Mouse (Mus musculus): ENCODE data around the gene Spata32. TPM values are rescaled to one million over a fixed set of nuclear protein-coding genes. Genes with fewer than 3 reads are reported as not detected.
A peak's percentile ranks its signal among the peaks of the same experiment; 100 is the strongest.

The Spata32 gene
- total and polyA plus RNA-seq, 3 experiments = not detected

DNA sequence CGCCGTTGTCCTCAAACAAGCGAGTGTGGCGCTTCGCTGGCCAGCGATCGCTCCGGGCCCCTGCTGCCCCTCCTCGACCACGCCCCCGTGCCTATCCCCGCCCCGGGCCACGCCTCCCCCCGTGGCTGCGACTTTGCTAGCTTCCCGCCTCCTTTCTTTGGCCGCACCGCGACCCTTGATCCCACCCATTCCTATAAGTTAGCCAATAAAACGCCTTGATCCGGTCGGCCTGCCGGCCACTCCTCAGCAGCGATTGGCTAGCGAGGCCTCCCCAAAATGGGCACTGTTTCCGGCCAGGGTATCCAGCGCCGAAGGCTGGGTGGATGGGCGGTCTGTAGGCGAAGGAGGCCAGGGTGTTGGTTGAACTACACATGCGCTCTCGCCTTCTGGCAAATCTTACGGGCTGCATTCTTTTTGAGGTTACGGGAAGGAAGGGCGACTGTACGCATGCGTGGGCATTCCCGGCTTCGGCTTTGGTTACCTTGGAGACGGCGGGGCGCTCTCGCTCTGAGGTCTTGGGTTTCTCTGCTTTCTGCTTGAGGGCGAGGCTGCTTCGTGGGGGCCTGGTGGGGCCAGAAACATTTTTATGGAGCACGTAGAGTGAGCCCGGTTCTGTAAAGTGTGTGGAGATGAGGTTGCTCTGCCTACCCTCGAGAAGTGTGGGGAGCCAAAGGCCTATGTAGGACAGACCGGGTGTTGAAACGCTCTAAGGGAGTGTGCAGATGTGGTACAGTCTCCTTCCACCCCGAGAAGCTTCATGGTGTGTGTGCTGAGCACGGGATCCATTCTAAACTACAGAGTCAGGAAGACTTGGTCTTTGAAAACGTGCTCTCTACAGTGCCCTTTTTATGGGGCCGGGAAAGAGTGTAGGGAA is 49.4 kb upstream of the Spata32 start, which contains the start of gene Map3k14:
Map3k14 (minus strand) TSS at position 127 of the 874 bp plus-strand sequence.
- no peaks in the 10 kb centered on the region for H3K36me3 ChIP-seq (replicated peaks in 1 of 2; ENCODE audit: control insufficient read depth in 1 of 2, insufficient read depth in 1 of 2, low read length in 1 of 2)
- no peak for TF ChIP-seq SMC3 (IDR thresholded peaks at IDR 0.05; ENCODE audit: low read depth, low read length)
- peak; percentile 70; the same call in 1 of the 2 replicates for TF ChIP-seq TBP (conservative IDR thresholded peaks at IDR 0.05; ENCODE audit: low read depth, low read length)
- no peak for TF ChIP-seq MYC (IDR thresholded peaks at IDR 0.05; ENCODE audit: low read depth, low read length)
- no peak for TF ChIP-seq MAFK (IDR thresholded peaks at IDR 0.05; ENCODE audit: insufficient replicate concordance, low read length)
- peak; percentile 91; the same call in 1 of the 2 replicates for TF ChIP-seq E2F4 (IDR thresholded peaks at IDR 0.05; ENCODE audit: insufficient replicate concordance, low read depth, low read length)
- no peak for TF ChIP-seq ZNF384 (IDR thresholded peaks at IDR 0.05; ENCODE audit: low read depth, low read length)
- TF ChIP-seq ZMIZ1 (IDR thresholded peaks at IDR 0.05; ENCODE audit: low read depth, low read length) = peak; percentile 97
- TF ChIP-seq CTCF (conservative IDR thresholded peaks at IDR 0.05 in 1 of 2, IDR thresholded peaks at IDR 0.05 in 1 of 2; ENCODE audit: low read depth in 2 of 2, low read length in 2 of 2) = no peak
- TF ChIP-seq CHD1 (IDR thresholded peaks at IDR 0.05; ENCODE audit: low read depth, low read length) = no peak
- no peak for TF ChIP-seq RAD21 (IDR thresholded peaks at IDR 0.05; ENCODE audit: low read depth, low read length)
- TF ChIP-seq TCF12 (IDR thresholded peaks at IDR 0.05; ENCODE audit: low read depth, low read length) = peak; percentile 91
- TF ChIP-seq GABPA (IDR thresholded peaks at IDR 0.05; ENCODE audit: insufficient replicate concordance, low read depth, low read length) = no peak
- peak; percentile 99 for TF ChIP-seq NRF1 (IDR thresholded peaks at IDR 0.05; ENCODE audit: low read depth, low read length)
- peak; percentile 74 for TF ChIP-seq MAX (IDR thresholded peaks at IDR 0.05; ENCODE audit: low read length)
- TF ChIP-seq MXI1 (IDR thresholded peaks at IDR 0.05; ENCODE audit: low read depth, low read length) = peak; percentile 97
- TF ChIP-seq HCFC1 (IDR thresholded peaks at IDR 0.05; ENCODE audit: low read depth, low read length) = peak; percentile 59
- no peak for TF ChIP-seq USF2 (conservative IDR thresholded peaks at IDR 0.05; ENCODE audit: low read depth, low read length)
- TF ChIP-seq NELFE (IDR thresholded peaks at IDR 0.05; ENCODE audit: low read depth, low read length) = no peak; the same call in 1 of the 2 replicates
- TF ChIP-seq BHLHE40 (IDR thresholded peaks at IDR 0.05; ENCODE audit: low read depth, low read length) = peak; percentile 67
- TF ChIP-seq POLR2AphosphoS2 (IDR thresholded peaks at IDR 0.05; ENCODE audit: low read depth, low read length) = no peak
- peak; percentile 86; the same call in 1 of the 2 replicates for TF ChIP-seq KAT2A (IDR thresholded peaks at IDR 0.05; ENCODE audit: insufficient replicate concordance, low read length)
- peak; percentile 94 for TF ChIP-seq CHD2 (IDR thresholded peaks at IDR 0.05; ENCODE audit: low read length)
- no peak for TF ChIP-seq UBTF (IDR thresholded peaks at IDR 0.05; ENCODE audit: low read depth, low read length)
- TF ChIP-seq IRF4 (IDR thresholded peaks at IDR 0.05; ENCODE audit: low read depth, low read length) = no peak; the same call in none of the 2 replicates
- no peak for TF ChIP-seq JUN (IDR thresholded peaks at IDR 0.05; ENCODE audit: insufficient read depth, low read depth, low read length)
- peak; percentile 65 for TF ChIP-seq ETS1 (conservative IDR thresholded peaks at IDR 0.05; ENCODE audit: low read depth, low read length)
- no peak for TF ChIP-seq RCOR1 (conservative IDR thresholded peaks at IDR 0.05; ENCODE audit: low read depth, low read length)
- peak; percentile 94 for TF ChIP-seq POLR2A (IDR thresholded peaks at IDR 0.05; ENCODE audit: low read depth, low read length)
- no peak for TF ChIP-seq EP300 (IDR thresholded peaks at IDR 0.05; ENCODE audit: low read length)
- peak; percentile 59; the same call in 1 of the 2 replicates for TF ChIP-seq MAZ (IDR thresholded peaks at IDR 0.05; ENCODE audit: low read depth, low read length)
- TF ChIP-seq JUND (conservative IDR thresholded peaks at IDR 0.05; ENCODE audit: low read depth, low read length) = no peak
- TF ChIP-seq ELF1 (IDR thresholded peaks at IDR 0.05; ENCODE audit: low read depth, low read length) = peak; percentile 81
- no peak for TF ChIP-seq ZC3H11A (IDR thresholded peaks at IDR 0.05; ENCODE audit: low read depth, low read length)
- no peak for TF ChIP-seq PAX5 (IDR thresholded peaks at IDR 0.05; ENCODE audit: low read length)
- TF ChIP-seq MEF2A (IDR thresholded peaks at IDR 0.05; ENCODE audit: borderline replicate concordance, low read depth, low read length) = peak; percentile 76
- peak; percentile 84 for TF ChIP-seq SIN3A (IDR thresholded peaks at IDR 0.05; ENCODE audit: low read length)
- TF ChIP-seq USF1 (IDR thresholded peaks at IDR 0.05; ENCODE audit: low read depth, low read length) = no peak; the same call in 1 of the 2 replicates
- TF ChIP-seq ZKSCAN1 (IDR thresholded peaks at IDR 0.05; ENCODE audit: borderline replicate concordance, low read depth, low read length) = no peak
- in situ Hi-C loops (cut with MboI; ENCODE audit: low pct_ligation_motif_present, low pct_unique_long_range_greater_than_20kb, low sequenced_read_pairs) (no loop called here), dilution Hi-C loops (cut with MboI; ENCODE audit: extremely low pct_ligation_motif_present, extremely low pct_unique_long_range_greater_than_20kb, low sequenced_read_pairs) (no loop called here)
- H3K9ac ChIP-seq (ENCODE audit: insufficient read depth, low read depth) = peak within 1 kb of the TSS; percentile 65
- peaks cover 15 to 54% of the 10 kb centered on the region in 2 experiments for H3K4me1 ChIP-seq (ENCODE audit: control insufficient read depth in 1 of 2, insufficient read depth in 2 of 2)
- peak within 1 kb of the TSS; percentile 76 for H3K4me2 ChIP-seq (ENCODE audit: insufficient read depth, low read depth, poor library complexity, severe bottlenecking)
- peak within 1 kb of the TSS; percentile 63 to 88 (median 81) for H3K4me3 ChIP-seq (replicated peaks in 1 of 3; ENCODE audit: low read depth in 2 of 3, low read length in 2 of 3, poor library complexity in 1 of 3)
- peak within 1 kb of the TSS; percentile 53 for H3K27ac ChIP-seq (ENCODE audit: insufficient read depth, low read depth)
- peaks cover 37% of the 10 kb centered on the region for H3K79me2 ChIP-seq (replicated peaks; ENCODE audit: control insufficient read depth, extremely low read depth, insufficient read depth, poor library complexity, severe bottlenecking)
- peak; percentile 100 for DNase-seq (ENCODE audit: extremely low read depth)
- H3K27me3 ChIP-seq (replicated peaks) = no peaks in the 10 kb centered on the region
- H3K9me3 ChIP-seq (replicated peaks; ENCODE audit: low read length) = no peaks in the 10 kb centered on the region

All from CH12.LX (cell line).